Mouse (Mus musculus) cortical plate, adult 2 months (tissue): Measurements from ENCODE around the gene Set.

Experiments
- CTCF ChIP-seq: fragments of 200-500 bp; IDR thresholded peaks from 2 replicates; pipeline ENCODE4 v1.5.1; 2011; ENCODE audit warnings: mild to moderate bottlenecking, control low read depth, low read length; ENCODE audit not compliant: insufficient read depth; ENCODE audit errors: extremely low read depth
- POLR2A ChIP-seq: fragments of 200-500 bp; IDR thresholded peaks from 2 replicates; pipeline ENCODE4 v1.6.1; 2011; ENCODE audit warnings: mild to moderate bottlenecking, low read length, control low read depth; ENCODE audit not compliant: insufficient read depth; ENCODE audit errors: extremely low read depth

GRCm38 (mm10) chr2:30047127-30047526, 10.1 kb upstream of the Set start:
- TF ChIP-seq CTCF (no peak), POLR2A (no peak)
